Comparison of ENCODE assay signal across 26 mouse cellular contexts in the genomic region with DNA sequence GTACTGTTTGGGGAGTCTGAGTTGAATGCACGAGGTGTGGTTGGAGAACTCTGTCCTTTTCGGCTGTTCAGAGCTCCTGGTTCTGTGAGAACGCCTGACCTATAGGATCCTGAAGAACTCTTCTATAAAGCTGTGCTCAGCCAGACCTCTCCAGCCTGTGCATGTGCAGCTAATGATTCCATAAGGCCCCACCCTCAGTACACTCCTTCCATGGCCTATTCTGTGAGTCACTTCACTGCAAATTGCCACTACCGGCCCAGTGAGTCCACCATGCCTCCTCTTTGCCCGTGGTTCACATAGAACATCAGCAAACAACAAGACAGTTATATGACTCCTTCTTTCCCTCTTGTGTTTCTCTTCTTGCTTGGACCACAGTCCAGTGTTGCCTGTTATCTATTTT.
"Had no signal": no experiment of that assay in that cellular context is flagged by ENCODE, and none has a peak within 500 bp of the region (broad histone marks: within the 10 kb centered on the region; RNA-seq: fewer than 3 reads in every experiment).

No protein-coding gene starts in this region.

- H3K9ac ChIP-seq: heart, embryonic 13.5 days; heart, embryonic 15.5 days; hindbrain, embryonic 13.5 days; hindbrain, embryonic 15.5 days; kidney, embryonic 15.5 days; limb, embryonic 13.5 days; limb, embryonic 15.5 days; liver, embryonic 12.5 days; liver, embryonic 14.5 days had no signal

- H3K36me3 ChIP-seq: heart, embryonic 10.5 days; heart, embryonic 13.5 days; heart, embryonic 15.5 days; hindbrain, embryonic 13.5 days; hindbrain, embryonic 15.5 days; kidney, embryonic 15.5 days; limb, embryonic 13.5 days; limb, embryonic 15.5 days; liver, embryonic 12.5 days had no signal

- H3K27me3 ChIP-seq: heart, embryonic 13.5 days; heart, embryonic 15.5 days; hindbrain, embryonic 13.5 days; hindbrain, embryonic 15.5 days; kidney, embryonic 15.5 days; limb, embryonic 13.5 days; limb, embryonic 15.5 days; liver, embryonic 12.5 days had no signal

- H3K4me2 ChIP-seq: heart, embryonic 13.5 days; heart, embryonic 15.5 days; hindbrain, embryonic 13.5 days; hindbrain, embryonic 15.5 days; kidney, embryonic 15.5 days; limb, embryonic 13.5 days; limb, embryonic 15.5 days; liver, embryonic 12.5 days had no signal

- H3K27ac ChIP-seq: heart, embryonic 10.5 days; heart, embryonic 13.5 days; heart, embryonic 15.5 days; hindbrain, embryonic 13.5 days; hindbrain, embryonic 15.5 days; hindbrain, postnatal 0 days; kidney, embryonic 15.5 days; kidney, postnatal 0 days; limb, embryonic 13.5 days; limb, embryonic 15.5 days; liver, embryonic 12.5 days; liver, embryonic 14.5 days had no signal

- H3K9me3 ChIP-seq: heart, embryonic 10.5 days; heart, embryonic 13.5 days; heart, embryonic 15.5 days; hindbrain, embryonic 13.5 days; hindbrain, embryonic 15.5 days; kidney, embryonic 15.5 days; limb, embryonic 15.5 days; liver, embryonic 12.5 days had no signal

- DNase-seq: gastrocnemius, postnatal 14 days; gastrocnemius, postnatal 36 days; heart, adult 18-20 months; heart, postnatal 14 days; heart, postnatal 36 days; kidney, adult 11 months; kidney, adult 2 months; kidney, adult 9 months; kidney, postnatal 14 days; kidney, postnatal 4 days; layer of hippocampus, adult 9-11 months; layer of hippocampus, postnatal 36 days; left cerebral cortex, postnatal 4 days had no signal

- ATAC-seq: hindbrain, postnatal 0 days; intestine, embryonic 16.5 days; liver, embryonic 12.5 days had no signal

- H3K4me3 ChIP-seq: heart, embryonic 10.5 days; heart, embryonic 13.5 days; heart, embryonic 15.5 days; hindbrain, embryonic 13.5 days; hindbrain, embryonic 15.5 days; kidney, embryonic 15.5 days; limb, embryonic 13.5 days; limb, embryonic 15.5 days; liver, embryonic 12.5 days had no signal

- H3K4me1 ChIP-seq: heart, embryonic 10.5 days; heart, embryonic 13.5 days; heart, embryonic 15.5 days; hindbrain, embryonic 13.5 days; kidney, embryonic 15.5 days; limb, embryonic 15.5 days; liver, embryonic 12.5 days had no signal
